Mouse (Mus musculus): Measurements from ENCODE around the gene Pstk.
"Not testable (repeated sequence)": the region's sequence is repeated elsewhere in the genome, so short reads cannot be mapped to it uniquely, and the experiment has no call there.

Gene Pstk

DNA sequence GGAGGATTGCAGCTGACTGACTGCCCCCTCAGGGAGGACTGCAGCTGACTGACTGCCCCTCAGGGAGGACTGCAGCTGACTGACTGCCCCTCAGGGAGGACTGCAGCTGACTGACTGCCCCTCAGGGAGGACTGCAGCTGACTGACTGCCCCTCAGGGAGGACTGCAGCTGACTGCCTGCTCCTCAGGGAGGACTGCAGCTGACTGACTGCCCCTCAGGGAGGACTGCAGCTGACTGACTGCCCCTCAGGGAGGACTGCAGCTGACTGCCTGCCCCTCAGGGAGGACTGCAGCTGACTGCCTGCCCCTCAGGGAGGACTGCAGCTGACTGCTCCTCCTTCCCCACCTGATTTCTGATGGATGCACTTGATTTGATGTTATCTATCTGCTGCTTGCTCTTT, 45.8 kb downstream of the Pstk start:
- DNase-seq (ENCODE audit: low spot score) = not testable (repeated sequence)

DNA sequence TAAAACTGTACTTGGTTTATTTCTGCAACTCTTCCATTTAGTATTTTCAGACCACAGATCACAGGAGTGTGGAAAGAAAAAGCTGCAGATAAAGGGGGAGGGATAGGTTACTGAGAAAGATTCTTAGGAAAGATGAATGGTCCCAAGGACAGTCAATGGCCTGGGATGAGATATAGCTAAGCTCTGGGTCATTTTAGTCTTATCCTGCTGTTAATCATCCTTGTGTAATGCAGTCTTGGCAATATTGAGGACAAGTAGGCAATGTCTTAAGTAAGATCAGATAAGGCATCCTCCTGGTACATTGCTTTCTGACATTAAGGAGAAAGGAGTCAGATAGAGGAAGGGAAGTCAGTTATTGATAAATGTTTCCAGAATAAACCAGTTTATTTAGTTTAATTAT, 46.7 kb downstream of the Pstk start:
- DNase-seq (ENCODE audit: low spot score) = no peak

DNA sequence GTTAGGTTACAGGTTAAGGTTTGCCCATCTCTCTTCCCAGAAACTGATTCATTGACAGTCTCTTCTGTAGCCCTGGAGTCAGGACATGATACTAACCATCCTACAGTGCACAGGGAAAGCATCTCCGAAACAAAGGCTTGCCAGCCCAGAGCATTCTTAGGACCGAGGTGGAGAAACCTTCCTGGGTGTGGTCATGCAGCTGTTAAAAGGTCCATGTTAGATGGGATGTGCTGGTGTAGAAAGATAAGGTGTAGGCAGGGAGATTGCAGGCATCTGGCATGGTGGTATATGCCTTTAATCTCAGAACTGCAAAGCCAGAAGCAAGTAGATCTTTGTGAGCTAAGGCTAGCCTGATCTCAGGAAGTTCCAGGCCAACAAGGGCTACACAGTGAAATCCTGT, 54.0 kb downstream of the Pstk start:
- DNase-seq (ENCODE audit: low spot score) = no peak

GRCm38 (mm10) chr7:131427331-131427730, 56.4 kb downstream of the Pstk start:
- no peak for DNase-seq (ENCODE audit: low spot score)

- DNase-seq (ENCODE audit: low spot score) = no peak
Measured at GRCm38 (mm10) chr7:131432244-131432643, 61.3 kb downstream of the Pstk start.

GRCm38 (mm10) chr7:131434276-131434675, 63.3 kb downstream of the Pstk start:
- no peak for DNase-seq (ENCODE audit: low spot score)

GRCm38 (mm10) chr7:131437051-131437450, 66.1 kb downstream of the Pstk start:
- no peak for DNase-seq (ENCODE audit: low spot score)

All from testis, postnatal 14 days (tissue).